Comparison of ENCODE assay signal across 8 mouse cellular contexts in the genomic region with DNA sequence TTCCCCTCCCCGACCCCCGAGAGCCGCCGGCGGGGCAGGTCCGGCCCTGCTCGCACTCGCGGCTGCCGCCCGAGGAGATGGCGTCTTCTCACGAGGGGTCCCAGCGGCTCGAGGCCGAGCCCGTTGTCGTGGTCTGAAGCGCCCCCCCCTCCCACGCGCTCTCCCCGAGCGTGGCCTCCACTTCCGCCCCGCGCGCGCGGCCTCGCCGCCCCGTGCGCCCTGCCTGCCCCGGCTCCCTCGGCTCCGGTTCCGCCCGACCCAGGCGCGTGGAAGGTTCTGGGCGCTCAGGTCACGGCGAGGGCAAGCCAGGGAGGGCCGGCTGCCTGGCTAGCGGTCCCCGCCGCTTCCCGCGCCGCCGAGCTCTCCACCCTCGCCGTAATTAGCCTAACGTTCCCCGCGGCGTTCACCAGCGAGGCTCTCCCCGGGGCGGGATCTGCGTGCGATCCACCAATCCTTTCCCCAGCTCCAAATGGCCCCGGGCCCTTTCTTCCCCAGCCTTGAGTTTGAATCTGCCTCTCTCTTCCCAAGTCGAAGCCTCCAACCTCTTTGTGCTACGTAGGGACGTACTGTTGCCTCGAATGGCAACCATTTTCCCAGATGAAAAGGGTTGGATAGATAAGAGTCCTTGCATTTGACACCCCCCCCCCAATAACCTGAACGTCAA. TPM values are rescaled to one million over a fixed set of nuclear protein-coding genes. Genes with fewer than 3 reads are reported as not detected.
DNase-seq lines count a peak whose midpoint lies in the region; ATAC-seq lines count a peak whose summit lies in the region.

No protein-coding gene starts in this region.

- H3K36me3 ChIP-seq in hindbrain, embryonic 12.5 days, result peaks cover 4% of the 10 kb centered on the region; the same call in 1 of the 2 replicates

- no peaks in the 10 kb centered on the region for H3K27me3 ChIP-seq in hindbrain, embryonic 12.5 days

- peak overlapping the region; percentile 100 for H3K9ac ChIP-seq in hindbrain, embryonic 12.5 days

- H3K4me1 ChIP-seq in hindbrain, embryonic 12.5 days, result peaks cover 27% of the 10 kb centered on the region

- H3K4me3 ChIP-seq in hindbrain, embryonic 12.5 days, result peak overlapping the region; percentile 98

- WGBS in hindbrain, embryonic 12.5 days, result under 1% methylated on average over 52 of the region's 68 CpGs

- H3K27ac ChIP-seq in hindbrain, embryonic 12.5 days, result peak overlapping the region; percentile 100

- peak; percentile 79 for ATAC-seq in hindbrain, embryonic 12.5 days (ENCODE audit: low FRiP score)

- H3K9me3 ChIP-seq in hindbrain, embryonic 12.5 days (replicated peaks), result no peaks in the 10 kb centered on the region

- peak; percentile 86 for DNase-seq in Muller cell, postnatal 12 days (ENCODE audit: inconsistent ontology term)
- peak; percentile 81 to 84 for DNase-seq in cerebellum, postnatal 10 days
- DNase-seq in frontal cortex, postnatal 10 days (ENCODE audit: low spot score in 2 of 2), result peak; percentile 56 to 73
- DNase-seq in layer of hippocampus, postnatal 36 days, result peak; percentile 65 to 75
- peak; percentile 77 to 78 for DNase-seq in lung, postnatal 4 days
- DNase-seq in right cerebral cortex, adult 18-20 months, result peak; percentile 66
- peak; percentile 73 for DNase-seq in urinary bladder, adult 2 months (ENCODE audit: low spot score)

- peak overlapping the region; percentile 95 for H3K4me2 ChIP-seq in hindbrain, embryonic 12.5 days (replicated peaks)

RNA-seq across cellular contexts. Expression of a gene that starts 0.6 kb away (rescaled TPM):
- 359 and 362 TPM in 2 replicates for polyA plus RNA-seq in hindbrain, embryonic 12.5 days (2016; fragmentation: Nextera tagmentation; extraction: Ambion mirVana)
- 100 to 1,000 TPM; 124 to 143 TPM for total RNA-seq in layer of hippocampus, postnatal 36 days (2021)
- polyA plus RNA-seq in urinary bladder, adult 2 months (2012; rRNA removed), result 57.6 and 74.3 TPM in 2 replicates

RNA-seq across cellular contexts. Expression of a gene that starts 0.8 kb away (rescaled TPM):
- 32.3 and 32.9 TPM in 2 replicates for polyA plus RNA-seq in hindbrain, embryonic 12.5 days (2016; fragmentation: Nextera tagmentation; extraction: Ambion mirVana)
- total RNA-seq in layer of hippocampus, postnatal 36 days (2021), result 10 to 100 TPM; 72.2 to 74.1 TPM
- 38.7 and 39.3 TPM in 2 replicates for polyA plus RNA-seq in urinary bladder, adult 2 months (2012; rRNA removed)

RNA-seq across cellular contexts. Expression of a gene that starts 44.8 kb away (rescaled TPM):
- 2.6 and 3.3 TPM in 2 replicates for polyA plus RNA-seq in hindbrain, embryonic 12.5 days (2016; fragmentation: Nextera tagmentation; extraction: Ambion mirVana)
- 1 to 10 TPM; 1.2 to 1.8 TPM for total RNA-seq in layer of hippocampus, postnatal 36 days (2021)
- polyA plus RNA-seq in urinary bladder, adult 2 months (2012; rRNA removed), result 3.3 and 4.9 TPM in 2 replicates

RNA-seq across cellular contexts. Expression of a gene that starts 55.3 kb away (rescaled TPM):
- polyA plus RNA-seq in hindbrain, embryonic 12.5 days (2016; fragmentation: Nextera tagmentation; extraction: Ambion mirVana), result 5.4 and 12.0 TPM in 2 replicates
- total RNA-seq in layer of hippocampus, postnatal 36 days (2021), result 1 to 10 TPM in 1 of 2 experiments, under 1 TPM in 1; 0.91 to 1.4 TPM
- 12.7 and 38.4 TPM in 2 replicates for polyA plus RNA-seq in urinary bladder, adult 2 months (2012; rRNA removed)

Comparison
In these comparisons a context has a peak if more than half of its experiments do, and no peak if none do; other contexts are left out.
1. Peak in every context shown above with its lines: DNase-seq, ATAC-seq, H3K4me3 ChIP-seq and H3K27ac ChIP-seq.